Comparison of ENCODE assay signal across 26 mouse cellular contexts in the genomic region with DNA sequence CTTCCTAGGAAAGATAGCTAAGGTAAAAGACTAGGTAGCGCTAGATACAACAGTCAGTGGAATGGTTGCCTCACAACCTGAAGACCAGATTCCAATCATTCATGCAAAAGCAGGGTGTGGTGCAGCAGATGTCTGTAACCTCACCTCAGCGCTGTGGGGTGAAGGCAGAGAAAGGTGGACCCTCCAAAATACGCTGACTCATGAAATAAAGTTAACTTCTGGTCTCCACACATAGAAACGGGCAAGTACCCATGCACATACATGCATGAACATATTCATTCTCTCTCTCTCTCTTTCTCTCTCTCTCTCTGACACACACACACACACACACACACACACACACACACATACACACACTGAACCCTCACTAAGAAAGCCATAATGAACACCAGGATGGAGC. TPM values are rescaled to one million over a fixed set of nuclear protein-coding genes. Genes with fewer than 3 reads are reported as not detected.
A peak's percentile ranks its signal among the peaks of the same experiment; 100 is the strongest.
DNase-seq lines count a peak whose midpoint lies in the region; ATAC-seq and TF ChIP-seq lines count a peak whose summit lies in the region.
"Had no signal": no experiment of that assay in that cellular context is flagged by ENCODE, and none has a peak within 500 bp of the region (broad histone marks: within the 10 kb centered on the region; RNA-seq: fewer than 3 reads in every experiment).

No protein-coding gene starts in this region.

- ATAC-seq in intestine, embryonic 16.5 days = 0 out of 2 replicates have a peak, but pooled peaks have one; percentile 27
- ATAC-seq in intestine, postnatal 0 days = no peak
- ATAC-seq: forebrain, embryonic 13.5 days; forebrain, embryonic 15.5 days; forebrain, postnatal 0 days had no signal

- no peak overlapping the region for H3K4me2 ChIP-seq in intestine, embryonic 16.5 days (ENCODE audit: low read depth, low read length)
- no peak overlapping the region for H3K4me2 ChIP-seq in intestine, postnatal 0 days (replicated peaks; ENCODE audit: low read depth)
- no peak overlapping the region for H3K4me2 ChIP-seq in CH12.LX (ENCODE audit: insufficient read depth, low read depth, poor library complexity, severe bottlenecking)
- H3K4me2 ChIP-seq: embryonic facial prominence, embryonic 12.5 days; forebrain, embryonic 13.5 days; forebrain, embryonic 15.5 days had no signal

- no peaks in the 10 kb centered on the region for H3K9me3 ChIP-seq in intestine, embryonic 16.5 days (ENCODE audit: control insufficient read depth, low read length)
- H3K9me3 ChIP-seq in intestine, postnatal 0 days (ENCODE audit: control insufficient read depth) = no peaks in the 10 kb centered on the region
- H3K9me3 ChIP-seq in CH12.LX (replicated peaks; ENCODE audit: low read length) = peaks cover 3% of the 10 kb centered on the region
- H3K9me3 ChIP-seq in ES-E14 (ENCODE audit: control insufficient read depth, insufficient read depth, low read depth, low read length) = no peaks in the 10 kb centered on the region
- H3K9me3 ChIP-seq: embryonic facial prominence, embryonic 12.5 days; forebrain, embryonic 13.5 days; forebrain, embryonic 15.5 days had no signal

- no peak for TF ChIP-seq EP300 in CH12.LX (IDR thresholded peaks at IDR 0.05; ENCODE audit: low read length)

- H3K9ac ChIP-seq in intestine, embryonic 16.5 days (ENCODE audit: low read depth, low read length) = no peak overlapping the region
- H3K9ac ChIP-seq in intestine, postnatal 0 days (ENCODE audit: low read depth, low read length) = no peak overlapping the region
- no peak overlapping the region for H3K9ac ChIP-seq in CH12.LX (ENCODE audit: insufficient read depth, low read depth)
- no peak overlapping the region for H3K9ac ChIP-seq in ES-E14 (ENCODE audit: insufficient read depth, low read depth, low read length, poor library complexity, severe bottlenecking)
- H3K9ac ChIP-seq: embryonic facial prominence, embryonic 12.5 days; forebrain, embryonic 13.5 days; forebrain, embryonic 15.5 days; forebrain, postnatal 0 days had no signal

- no peaks in the 10 kb centered on the region for H3K27me3 ChIP-seq in intestine, embryonic 16.5 days (replicated peaks; ENCODE audit: control insufficient read depth, insufficient read depth, low read length)
- no peaks in the 10 kb centered on the region for H3K27me3 ChIP-seq in intestine, postnatal 0 days (replicated peaks; ENCODE audit: control insufficient read depth, insufficient read depth, low read length)
- no peaks in the 10 kb centered on the region for H3K27me3 ChIP-seq in CH12.LX (replicated peaks)
- H3K27me3 ChIP-seq: embryonic facial prominence, embryonic 12.5 days; forebrain, embryonic 13.5 days; forebrain, embryonic 15.5 days had no signal

- 89% methylated on average over 4 of the region's 4 CpGs for WGBS in intestine, embryonic 16.5 days
- WGBS in intestine, postnatal 0 days = 87% methylated on average over 4 of the region's 4 CpGs

- no peaks in the 10 kb centered on the region for H3K79me2 ChIP-seq in CH12.LX (replicated peaks; ENCODE audit: control insufficient read depth, extremely low read depth, insufficient read depth, poor library complexity, severe bottlenecking)

- TF ChIP-seq POLR2A in CH12.LX (IDR thresholded peaks at IDR 0.05; ENCODE audit: low read depth, low read length) = no peak

- intact Hi-C loops in gastrocnemius, postnatal 14 days (cut with DNase I; ENCODE audit: low total_unique reads) = no loop called here

- dilution Hi-C loops in CH12.LX (cut with MboI; ENCODE audit: extremely low pct_ligation_motif_present, extremely low pct_unique_long_range_greater_than_20kb, low sequenced_read_pairs) = no loop called here

- TF ChIP-seq RAD21 in CH12.LX (IDR thresholded peaks at IDR 0.05; ENCODE audit: low read depth, low read length) = no peak

- in situ Hi-C loops in CH12.LX (cut with MboI; ENCODE audit: low pct_ligation_motif_present, low pct_unique_long_range_greater_than_20kb, low sequenced_read_pairs) = no loop called here
- in situ Hi-C loops in ES-E14 (cut with MboI; ENCODE audit: low sequenced_read_pairs in 2 of 2, unreplicated experiment in 2 of 2) = no loop called here

- H3K4me3 ChIP-seq in intestine, embryonic 16.5 days (ENCODE audit: low read length) = no peak overlapping the region
- no peak overlapping the region for H3K4me3 ChIP-seq in intestine, postnatal 0 days (ENCODE audit: low read depth, low read length)
- no peak overlapping the region for H3K4me3 ChIP-seq in CH12.LX (replicated peaks in 1 of 3; ENCODE audit: low read depth in 2 of 3, low read length in 2 of 3, poor library complexity in 1 of 3)
- no peak overlapping the region for H3K4me3 ChIP-seq in ES-E14 (ENCODE audit: insufficient read depth in 1 of 2, low read depth in 1 of 2, low read length in 2 of 2, poor library complexity in 1 of 2, severe bottlenecking in 1 of 2)
- H3K4me3 ChIP-seq: embryonic facial prominence, embryonic 12.5 days; forebrain, embryonic 13.5 days; forebrain, embryonic 15.5 days had no signal

- no peak for TF ChIP-seq CTCF in intestine, postnatal 0 days (IDR thresholded peaks at IDR 0.05; ENCODE audit: low read depth)
- TF ChIP-seq CTCF in CH12.LX (conservative IDR thresholded peaks at IDR 0.05 in 1 of 2, IDR thresholded peaks at IDR 0.05 in 1 of 2; ENCODE audit: low read depth in 2 of 2, low read length in 2 of 2) = no peak

- H3K27ac ChIP-seq in intestine, embryonic 16.5 days (ENCODE audit: low read length) = no peak overlapping the region
- H3K27ac ChIP-seq in intestine, postnatal 0 days (ENCODE audit: low read depth, low read length) = no peak overlapping the region
- no peak overlapping the region for H3K27ac ChIP-seq in CH12.LX (ENCODE audit: insufficient read depth, low read depth)
- no peak overlapping the region for H3K27ac ChIP-seq in ES-E14 (ENCODE audit: insufficient read depth, low read depth, low read length, poor library complexity, severe bottlenecking)
- H3K27ac ChIP-seq: embryonic facial prominence, embryonic 12.5 days; forebrain, embryonic 13.5 days; forebrain, embryonic 15.5 days had no signal

- H3K4me1 ChIP-seq in intestine, embryonic 16.5 days (ENCODE audit: control insufficient read depth, insufficient read depth, low read length) = peaks cover 2% of the 10 kb centered on the region; the same call in 1 of the 2 replicates
- H3K4me1 ChIP-seq in intestine, postnatal 0 days (replicated peaks; ENCODE audit: control insufficient read depth, insufficient read depth, low read length) = no peaks in the 10 kb centered on the region
- peaks cover 17 to 30% of the 10 kb centered on the region in 2 experiments for H3K4me1 ChIP-seq in CH12.LX (ENCODE audit: control insufficient read depth in 1 of 2, insufficient read depth in 2 of 2)
- H3K4me1 ChIP-seq in ES-E14 (ENCODE audit: control insufficient read depth in 2 of 2, insufficient read depth in 2 of 2, low read length in 2 of 2, poor library complexity in 1 of 2) = no peaks in the 10 kb centered on the region
- H3K4me1 ChIP-seq: embryonic facial prominence, embryonic 12.5 days; forebrain, embryonic 13.5 days; forebrain, embryonic 15.5 days had no signal

- H3K36me3 ChIP-seq in intestine, embryonic 16.5 days (ENCODE audit: control insufficient read depth, insufficient read depth, low read length) = no peaks in the 10 kb centered on the region
- H3K36me3 ChIP-seq in intestine, postnatal 0 days (ENCODE audit: control insufficient read depth, insufficient read depth) = no peaks in the 10 kb centered on the region
- H3K36me3 ChIP-seq in CH12.LX (replicated peaks in 1 of 2; ENCODE audit: control insufficient read depth in 1 of 2, insufficient read depth in 1 of 2, low read length in 1 of 2) (peaks cover 0 to 3% of the 10 kb centered on the region in 2 experiments), ES-E14 (ENCODE audit: control insufficient read depth, insufficient read depth, low read length, poor library complexity, severe bottlenecking) (no peaks in the 10 kb centered on the region)
- H3K36me3 ChIP-seq: embryonic facial prominence, embryonic 12.5 days; forebrain, embryonic 15.5 days had no signal

- peak; percentile 55 for DNase-seq in heart, adult 11 months
- DNase-seq in heart, adult 18-20 months = no peak
- DNase-seq in CH12.LX (ENCODE audit: extremely low read depth) (no peak), ES-E14 (ENCODE audit: low read depth, low spot score) (no peak)
- no peak for DNase-seq in gastrocnemius, postnatal 14 days
- no peak for DNase-seq in ovary, postnatal 36 days (ENCODE audit: low spot score)
- DNase-seq: adrenal gland, adult 2 months; adrenal gland, postnatal 10 days; adrenal gland, postnatal 25 days; cerebellum, adult 11 months; cerebellum, adult 18-20 months; cerebellum, adult 8-10 months; cerebellum, adult 9-11 months; cerebellum, postnatal 14 days; cerebellum, postnatal 36 days; embryo, embryonic 11 days; forebrain, postnatal 0 days had no signal

TF ChIP-seq in CH12.LX, 34 proteins besides CTCF, POLR2A, EP300 and RAD21:
- no peak for TF ChIP-seq BHLHE40 (IDR thresholded peaks at IDR 0.05; ENCODE audit: low read depth, low read length)
- no peak for TF ChIP-seq IRF4 (IDR thresholded peaks at IDR 0.05; ENCODE audit: low read depth, low read length)
- peak; percentile 77 for TF ChIP-seq MAFK (IDR thresholded peaks at IDR 0.05; ENCODE audit: insufficient replicate concordance, low read length)
- no peak for TF ChIP-seq SIN3A (IDR thresholded peaks at IDR 0.05; ENCODE audit: low read length)

TF ChIP-seq in ES-E14, 5 proteins besides CTCF, POLR2A, EP300 and RAD21:
- peak; percentile 77 for TF ChIP-seq MAFK (IDR thresholded peaks at IDR 0.05; ENCODE audit: insufficient read depth, low read depth, low read length)
- no peak for TF ChIP-seq ZNF384 (IDR thresholded peaks at IDR 0.05; ENCODE audit: low read depth, low read length)

RNA-seq across cellular contexts. Expression of a gene that starts 30.8 kb away (rescaled TPM):
- 1 to 10 TPM in 1 of 2 experiments, under 1 TPM in 1; 0.87 to 6.5 TPM for total RNA-seq in heart, adult 18-20 months (2021)
- polyA plus RNA-seq in intestine, embryonic 16.5 days (2015; fragmentation: Nextera tagmentation; extraction: Ambion mirVana) = 21.5 and 32.5 TPM in 2 replicates
- polyA plus RNA-seq in intestine, postnatal 0 days (2015; fragmentation: Nextera tagmentation; extraction: Ambion mirVana) = 110 and 132 TPM in 2 replicates
- 37.1 and 39.2 TPM in 2 replicates for total RNA-seq in CH12.LX (2012; rRNA removed)
- 2.4 and 4.2 TPM in 2 replicates for total RNA-seq in CH12.LX (2014; rRNA removed)
- polyA plus RNA-seq in CH12.LX (2012; ENCODE audit: insufficient read length, low read depth) = 6.1 and 7.2 TPM in 2 replicates
- 0.32 and 0.58 TPM in 2 replicates for total RNA-seq in ES-E14 (2012; rRNA removed)
- total RNA-seq in gastrocnemius, postnatal 14 days (2021) = under 1 TPM; 0.35 to 0.59 TPM
- total RNA-seq: common myeloid progenitor, adult 5-6 weeks; forebrain, postnatal 0 days; MEL had no signal
- polyA plus RNA-seq: C2C12; forebrain, embryonic 11.5 days; forebrain, embryonic 13.5 days; forebrain, embryonic 15.5 days; forebrain, postnatal 0 days had no signal
